Mouse (Mus musculus) CD8-positive naive resting alpha-beta T cell, adult 57 days (primary cell): ENCODE measurements around the gene Xiap. TPM values are rescaled to one million over a fixed set of nuclear protein-coding genes. Genes with fewer than 3 reads are reported as not detected.

Source experiments
- total RNA-seq: library from RNA; stranded (reverse); gene quantifications from one replicate; pipeline ENCODE4 v1.2.4, GENCODE M21; 2023

The Xiap gene
- 32.0 TPM for total RNA-seq

GRCm38 (mm10) chrX:42059282-42060068 is at the start of gene Xiap:
Xiap (plus strand) TSS chrX:42059679.

DNA sequence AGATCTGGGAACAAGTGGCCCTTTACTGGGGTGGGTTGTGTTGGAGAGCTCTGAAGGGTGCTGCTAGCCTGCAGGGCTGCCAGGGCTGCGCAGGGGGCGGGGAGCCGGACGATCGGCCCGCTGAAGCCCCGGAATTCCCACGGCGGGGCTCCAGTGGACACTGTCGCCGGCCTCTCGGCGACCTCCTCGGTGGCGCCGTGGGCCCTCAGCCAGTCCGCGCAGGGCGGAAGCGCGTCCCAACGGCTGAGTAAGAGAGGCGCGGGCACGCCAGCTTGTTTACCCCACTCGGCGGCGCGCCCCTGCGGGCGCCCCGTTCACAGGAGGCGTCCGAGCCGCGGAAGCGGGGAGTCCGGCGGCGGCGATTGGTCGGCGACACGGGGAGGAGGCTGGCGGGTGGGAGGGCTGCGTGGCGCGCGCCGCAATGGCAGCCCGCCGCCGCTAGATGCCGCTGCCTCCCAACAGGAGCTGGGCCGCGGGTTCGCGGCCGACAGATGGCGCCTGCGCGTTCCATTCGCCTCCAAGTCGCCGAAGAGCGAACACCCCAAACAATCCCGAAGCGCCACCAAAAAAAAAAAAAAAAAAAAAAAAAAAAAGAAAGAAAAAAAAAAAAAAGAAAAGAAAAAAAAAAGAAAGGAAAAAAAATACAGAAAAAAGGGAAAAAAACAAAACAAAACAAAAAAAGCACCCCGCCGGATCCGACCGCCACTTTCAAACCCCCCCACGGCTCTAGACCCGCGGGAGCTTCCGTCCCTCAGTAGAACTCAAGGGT is 89.5 kb downstream of the Xiap start, which contains the start of gene Stag2:
Stag2 (plus strand) TSS at position 530 of the 769 bp plus-strand sequence.

Other genes starting within 250 kb of the Xiap start
- gene Thoc2, start 139.0 kb upstream of the Xiap start, total RNA-seq: 96.0 TPM
- gene Stag2, start 89.6 kb downstream of the Xiap start, total RNA-seq: 117 TPM